Mouse (Mus musculus): ENCODE measurements around the gene Scyl2. TPM values are rescaled to one million over a fixed set of nuclear protein-coding genes. Genes with fewer than 3 reads are reported as not detected.

Gene Scyl2
- polyA plus RNA-seq, 1 experiment = 41.9 TPM

DNA sequence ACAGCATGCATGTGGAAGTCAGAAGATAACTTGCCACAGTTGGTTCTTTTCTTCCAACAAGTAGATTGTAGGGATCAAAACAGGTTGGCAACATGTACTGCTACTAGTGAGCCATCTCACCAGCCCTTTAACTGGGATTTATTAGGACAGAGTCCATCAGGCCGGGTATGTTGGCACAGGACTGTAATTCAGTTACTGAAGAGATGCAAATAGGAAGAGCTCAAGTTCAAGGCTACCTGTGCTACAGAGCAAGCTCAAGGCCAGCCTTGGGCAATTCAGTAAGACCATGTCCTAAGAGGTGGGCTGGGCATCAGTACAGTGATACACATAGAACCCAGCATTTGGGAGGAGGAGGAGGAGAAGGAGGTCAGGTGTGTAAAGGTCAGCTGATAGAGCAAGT lies 34.4 kb downstream of the Scyl2 start:
- TF ChIP-seq CTCF (IDR thresholded peaks at IDR 0.05; ENCODE audit: borderline replicate concordance, insufficient read depth, low read length) (no peak), POLR2A (IDR thresholded peaks at IDR 0.05; ENCODE audit: low read depth, low read length) (no peak)
- no peak overlapping the region for H3K4me3 ChIP-seq (ENCODE audit: insufficient read depth, low read length)
- no peak overlapping the region for H3K27ac ChIP-seq (ENCODE audit: insufficient read depth, low read length)
- H3K4me1 ChIP-seq (ENCODE audit: control insufficient read depth, insufficient read depth, low read length) = no peaks in the 10 kb centered on the region

GRCm38 (mm10) chr10:89646918-89647317 lies 39.2 kb downstream of the Scyl2 start:
- no peaks in the 10 kb centered on the region for H3K4me1 ChIP-seq (ENCODE audit: control insufficient read depth, insufficient read depth, low read length)
- H3K4me3 ChIP-seq (ENCODE audit: insufficient read depth, low read length) = no peak overlapping the region
- no peak for TF ChIP-seq CTCF (IDR thresholded peaks at IDR 0.05; ENCODE audit: borderline replicate concordance, insufficient read depth, low read length)
- TF ChIP-seq POLR2A (IDR thresholded peaks at IDR 0.05; ENCODE audit: low read depth, low read length) = no peak
- H3K27ac ChIP-seq (ENCODE audit: insufficient read depth, low read length) = no peak overlapping the region

DNA sequence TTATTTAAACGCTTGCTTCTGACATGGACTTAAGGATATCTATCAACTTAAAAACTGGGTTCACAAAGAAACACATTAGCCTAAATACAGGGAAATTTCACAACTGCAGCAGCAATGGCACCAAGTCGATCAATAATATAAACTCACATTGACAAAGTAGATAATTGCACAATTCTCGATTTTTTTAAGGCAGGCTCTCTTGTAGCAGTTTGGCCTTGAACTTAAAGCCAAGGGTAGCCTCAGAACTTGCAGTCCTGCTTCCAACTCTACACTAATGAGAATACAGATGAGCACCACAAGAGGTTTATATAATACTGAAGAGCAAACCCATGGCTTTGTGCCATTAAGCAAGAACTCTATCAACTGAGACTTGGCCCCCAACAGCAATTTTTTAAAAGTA lies 49.1 kb downstream of the Scyl2 start:
- no peak overlapping the region for H3K4me3 ChIP-seq (ENCODE audit: insufficient read depth, low read length)
- no peaks in the 10 kb centered on the region for H3K4me1 ChIP-seq (ENCODE audit: control insufficient read depth, insufficient read depth, low read length)
- H3K27ac ChIP-seq (ENCODE audit: insufficient read depth, low read length) = no peak overlapping the region
- TF ChIP-seq CTCF (IDR thresholded peaks at IDR 0.05; ENCODE audit: borderline replicate concordance, insufficient read depth, low read length) (no peak), POLR2A (IDR thresholded peaks at IDR 0.05; ENCODE audit: low read depth, low read length) (no peak)

GRCm38 (mm10) chr10:89635018-89635417 lies 51.1 kb downstream of the Scyl2 start:
- no peaks in the 10 kb centered on the region for H3K4me1 ChIP-seq (ENCODE audit: control insufficient read depth, insufficient read depth, low read length)
- no peak overlapping the region for H3K27ac ChIP-seq (ENCODE audit: insufficient read depth, low read length)
- no peak overlapping the region for H3K4me3 ChIP-seq (ENCODE audit: insufficient read depth, low read length)
- no peak for TF ChIP-seq CTCF (IDR thresholded peaks at IDR 0.05; ENCODE audit: borderline replicate concordance, insufficient read depth, low read length)
- no peak for TF ChIP-seq POLR2A (IDR thresholded peaks at IDR 0.05; ENCODE audit: low read depth, low read length)

DNA sequence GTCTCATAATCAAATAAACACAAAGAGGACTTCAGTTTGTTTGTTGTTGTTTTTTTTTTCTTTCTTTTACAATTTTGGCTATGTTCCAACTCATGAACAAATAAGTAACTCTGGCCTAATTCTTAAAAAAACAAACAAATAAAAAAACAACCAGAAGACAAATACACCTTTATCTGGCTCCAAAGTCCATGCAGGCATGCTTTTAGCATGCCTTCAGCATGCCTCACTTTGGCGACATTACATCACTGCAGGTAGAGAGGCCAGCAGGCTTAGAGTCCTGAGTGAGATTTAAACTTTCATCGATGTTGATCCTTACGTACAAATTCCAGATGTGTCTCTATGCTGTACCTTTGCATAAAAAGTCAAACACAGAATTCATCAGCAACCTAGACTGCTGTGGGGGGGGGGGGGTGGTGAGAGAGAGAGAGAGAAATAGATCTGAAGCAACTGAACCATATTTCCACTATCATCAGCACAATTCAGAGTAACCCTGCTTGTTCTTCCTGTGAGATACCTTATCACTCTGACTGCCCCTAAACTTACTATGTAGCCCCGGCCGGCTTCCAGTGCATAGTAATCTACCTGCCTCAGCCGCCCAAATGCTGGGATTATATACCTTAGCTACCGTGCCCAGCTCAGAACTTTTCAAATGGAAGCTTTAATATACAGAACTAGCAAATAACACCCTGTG lies 52.2 kb downstream of the Scyl2 start:
- no peaks in the 10 kb centered on the region for H3K4me1 ChIP-seq (ENCODE audit: control insufficient read depth, insufficient read depth, low read length)
- no peak overlapping the region for H3K4me3 ChIP-seq (ENCODE audit: insufficient read depth, low read length)
- TF ChIP-seq CTCF (IDR thresholded peaks at IDR 0.05; ENCODE audit: borderline replicate concordance, insufficient read depth, low read length) (no peak), POLR2A (IDR thresholded peaks at IDR 0.05; ENCODE audit: low read depth, low read length) (no peak)
- H3K27ac ChIP-seq (ENCODE audit: insufficient read depth, low read length) = no peak overlapping the region

DNA sequence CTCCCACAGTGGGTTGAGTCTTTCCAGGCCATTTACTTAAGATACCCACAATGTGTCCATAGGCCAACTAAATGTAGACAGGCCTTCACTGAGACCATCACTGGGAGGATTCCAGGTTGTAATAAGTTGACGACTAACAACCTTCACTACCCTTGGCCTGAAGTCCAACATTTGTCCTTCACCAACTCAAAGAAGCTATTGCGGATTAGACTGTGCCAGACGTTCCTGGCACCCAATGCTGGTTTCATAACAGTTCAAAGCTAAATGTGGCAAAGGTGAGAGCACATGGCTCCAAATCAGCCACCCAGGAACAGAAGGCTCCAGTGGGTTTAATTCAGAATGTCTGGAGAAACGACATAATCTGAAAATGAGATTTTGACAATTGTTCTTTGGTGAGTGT lies 53.0 kb downstream of the Scyl2 start:
- no peak overlapping the region for H3K4me3 ChIP-seq (ENCODE audit: insufficient read depth, low read length)
- H3K27ac ChIP-seq (ENCODE audit: insufficient read depth, low read length) = no peak overlapping the region
- TF ChIP-seq POLR2A (IDR thresholded peaks at IDR 0.05; ENCODE audit: low read depth, low read length) (no peak), CTCF (IDR thresholded peaks at IDR 0.05; ENCODE audit: borderline replicate concordance, insufficient read depth, low read length) (no peak)
- no peaks in the 10 kb centered on the region for H3K4me1 ChIP-seq (ENCODE audit: control insufficient read depth, insufficient read depth, low read length)

DNA sequence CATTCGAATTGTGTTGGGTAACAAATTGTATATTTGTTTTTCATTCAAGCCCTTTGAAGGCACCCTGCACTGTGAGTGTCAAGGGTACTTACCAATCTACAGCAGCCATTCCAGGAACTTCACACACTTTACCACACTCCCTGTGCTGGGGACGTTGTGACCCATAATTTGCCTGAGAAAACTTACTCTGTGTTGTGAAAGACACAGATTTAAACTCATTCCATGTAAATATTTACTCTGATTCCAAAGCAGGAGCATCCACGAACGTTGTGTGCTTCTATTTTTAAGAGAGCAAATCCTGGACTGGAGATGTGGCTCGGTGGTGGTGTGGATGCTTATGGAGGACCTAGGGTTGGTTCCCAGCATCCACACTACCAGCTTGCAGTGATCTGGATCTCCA lies 54.3 kb downstream of the Scyl2 start:
- H3K27ac ChIP-seq (ENCODE audit: insufficient read depth, low read length) = no peak overlapping the region
- H3K4me3 ChIP-seq (ENCODE audit: insufficient read depth, low read length) = no peak overlapping the region
- TF ChIP-seq CTCF (IDR thresholded peaks at IDR 0.05; ENCODE audit: borderline replicate concordance, insufficient read depth, low read length) = no peak
- no peak for TF ChIP-seq POLR2A (IDR thresholded peaks at IDR 0.05; ENCODE audit: low read depth, low read length)
- no peaks in the 10 kb centered on the region for H3K4me1 ChIP-seq (ENCODE audit: control insufficient read depth, insufficient read depth, low read length)

- no peak for TF ChIP-seq CTCF (IDR thresholded peaks at IDR 0.05; ENCODE audit: borderline replicate concordance, insufficient read depth, low read length)
- no peak for TF ChIP-seq POLR2A (IDR thresholded peaks at IDR 0.05; ENCODE audit: low read depth, low read length)
- Histone ChIP-seq H3K27ac (ENCODE audit: insufficient read depth, low read length) (no peak overlapping the region), H3K4me3 (ENCODE audit: insufficient read depth, low read length) (no peak overlapping the region), H3K4me1 (ENCODE audit: control insufficient read depth, insufficient read depth, low read length) (no peaks in the 10 kb centered on the region)
Observed at GRCm38 (mm10) chr10:89630564-89630963, 55.5 kb downstream of the Scyl2 start.

DNA sequence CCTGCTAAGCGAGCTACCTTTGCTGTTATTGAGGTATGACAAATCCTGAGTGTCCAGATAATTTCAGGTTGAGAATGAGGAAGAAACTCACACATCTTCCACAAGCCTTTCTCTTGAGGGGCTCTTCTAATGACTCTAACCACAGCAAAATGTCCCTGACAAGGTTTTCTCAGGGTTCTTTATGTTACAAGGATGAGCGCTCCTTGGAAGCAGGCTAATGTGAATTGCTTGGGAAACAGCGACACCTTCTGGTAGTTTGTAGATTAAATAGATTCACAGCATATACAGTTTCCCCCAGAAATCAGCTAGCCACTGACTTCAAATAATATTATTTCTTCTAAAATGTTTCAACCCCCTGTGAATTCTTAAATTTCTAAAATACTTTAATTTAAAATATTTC lies 56.0 kb downstream of the Scyl2 start:
- no peak overlapping the region for H3K27ac ChIP-seq (ENCODE audit: insufficient read depth, low read length)
- H3K4me1 ChIP-seq (ENCODE audit: control insufficient read depth, insufficient read depth, low read length) = no peaks in the 10 kb centered on the region
- H3K4me3 ChIP-seq (ENCODE audit: insufficient read depth, low read length) = no peak overlapping the region
- TF ChIP-seq CTCF (IDR thresholded peaks at IDR 0.05; ENCODE audit: borderline replicate concordance, insufficient read depth, low read length) (no peak), POLR2A (IDR thresholded peaks at IDR 0.05; ENCODE audit: low read depth, low read length) (no peak)

GRCm38 (mm10) chr10:89626714-89627113 lies 59.4 kb downstream of the Scyl2 start:
- no peak overlapping the region for H3K27ac ChIP-seq (ENCODE audit: insufficient read depth, low read length)
- no peak for TF ChIP-seq POLR2A (IDR thresholded peaks at IDR 0.05; ENCODE audit: low read depth, low read length)
- no peak for TF ChIP-seq CTCF (IDR thresholded peaks at IDR 0.05; ENCODE audit: borderline replicate concordance, insufficient read depth, low read length)
- H3K4me1 ChIP-seq (ENCODE audit: control insufficient read depth, insufficient read depth, low read length) = no peaks in the 10 kb centered on the region
- H3K4me3 ChIP-seq (ENCODE audit: insufficient read depth, low read length) = no peak overlapping the region
